Mouse (Mus musculus) megakaryocyte, adult 5-6 weeks (primary cell): ENCODE results near the gene Itgb1bp1. TPM values are rescaled to one million over a fixed set of nuclear protein-coding genes. Genes with fewer than 3 reads are reported as not detected.

Experiments
- ATAC-seq: 2 replicates; pipeline ENCODE4 v1.8.0; 2016; ENCODE audit warnings: mild to moderate bottlenecking, inconsistent platforms; ENCODE audit not compliant: poor library complexity, severe bottlenecking
- total RNA-seq, 2 experiments: library from RNA; stranded (forward) in 1 of 2; stranded (reverse) in 1 of 2; fragments of 153-499, 151-499 nt in 1 of 2; fragments of 221-1000, 200-1000 nt in 1 of 2; gene quantifications; 2 replicates each; pipeline versions ENCODE4 v1.2.3 to v1.2.4; 2015 to 2017

Itgb1bp1 gene
- total RNA-seq, 2 experiments from 2014 or later = 28.6 to 50.9 TPM

- peak; percentile 73 for ATAC-seq
Measured at GRCm38 (mm10) chr12:21260494-21261256, 25.4 kb downstream of the Itgb1bp1 start.

GRCm38 (mm10) chr12:21247711-21248392 is 38.2 kb downstream of the Itgb1bp1 start:
- no peak for ATAC-seq

- ATAC-seq = no peak
Measured at GRCm38 (mm10) chr12:21244375-21244960, 41.6 kb downstream of the Itgb1bp1 start.

- ATAC-seq = no peak
Measured at GRCm38 (mm10) chr12:21241965-21242364, 44.1 kb downstream of the Itgb1bp1 start.

GRCm38 (mm10) chr12:21234560-21234959 is 51.5 kb downstream of the Itgb1bp1 start:
- no peak for ATAC-seq

- ATAC-seq = peak; percentile 64
Measured at GRCm38 (mm10) chr12:21233727-21234126, 52.4 kb downstream of the Itgb1bp1 start.

GRCm38 (mm10) chr12:21229076-21229918 is 56.8 kb downstream of the Itgb1bp1 start:
- no peak for ATAC-seq

GRCm38 (mm10) chr12:21228650-21229049 is 57.4 kb downstream of the Itgb1bp1 start:
- ATAC-seq = peak; percentile 38; the same call in 1 of the 2 replicates

- ATAC-seq = peak; percentile 59
Measured at GRCm38 (mm10) chr12:21227076-21227980, 58.8 kb downstream of the Itgb1bp1 start.

GRCm38 (mm10) chr12:21226316-21226715 is 59.8 kb downstream of the Itgb1bp1 start:
- ATAC-seq = peak; percentile 56

- no peak for ATAC-seq
Measured at GRCm38 (mm10) chr12:21225358-21225757, 60.7 kb downstream of the Itgb1bp1 start.

- ATAC-seq = no peak
Measured at GRCm38 (mm10) chr12:21223923-21224322, 62.2 kb downstream of the Itgb1bp1 start.

GRCm38 (mm10) chr12:21220596-21220995 is 65.5 kb downstream of the Itgb1bp1 start:
- no peak for ATAC-seq

GRCm38 (mm10) chr12:21217776-21218444 is 68.2 kb downstream of the Itgb1bp1 start:
- no peak for ATAC-seq

GRCm38 (mm10) chr12:21214551-21215165 is 71.4 kb downstream of the Itgb1bp1 start:
- no peak for ATAC-seq

GRCm38 (mm10) chr12:21212876-21213275 is 73.2 kb downstream of the Itgb1bp1 start:
- ATAC-seq = no peak

GRCm38 (mm10) chr12:21209273-21209672 is 76.8 kb downstream of the Itgb1bp1 start:
- no peak for ATAC-seq

- ATAC-seq = peak; percentile 35; the same call in 1 of the 2 replicates
Measured at GRCm38 (mm10) chr12:21208172-21208795, 77.8 kb downstream of the Itgb1bp1 start.
